Mouse (Mus musculus) erythroblast, embryonic 14.5 days (primary cell): ENCODE results near the gene Homer1.

Source experiments
- GATA1 ChIP-seq: IDR thresholded peaks from 2 replicates; pipeline ENCODE4 v1.6.1; 2012; ENCODE audit warnings: low read length, inconsistent platforms, mixed read lengths
- TAL1 ChIP-seq: IDR thresholded peaks from 3 replicates; pipeline ENCODE4 v1.6.1; 2012; ENCODE audit warnings: low read length, inconsistent platforms, mixed read lengths

GRCm38 (mm10) chr13:93429205-93429604 is 129.8 kb downstream of the Homer1 start:
- TF ChIP-seq TAL1 (no peak), GATA1 (no peak)
